Mouse (Mus musculus): ENCODE measurements at regions not wholly inside any gene's neighbourhood (a gene's known extent, or its start where the extent isn't known, plus 50 kb on each side); places are given as distances from the start of the nearest gene placed in this dataset.

DNA sequence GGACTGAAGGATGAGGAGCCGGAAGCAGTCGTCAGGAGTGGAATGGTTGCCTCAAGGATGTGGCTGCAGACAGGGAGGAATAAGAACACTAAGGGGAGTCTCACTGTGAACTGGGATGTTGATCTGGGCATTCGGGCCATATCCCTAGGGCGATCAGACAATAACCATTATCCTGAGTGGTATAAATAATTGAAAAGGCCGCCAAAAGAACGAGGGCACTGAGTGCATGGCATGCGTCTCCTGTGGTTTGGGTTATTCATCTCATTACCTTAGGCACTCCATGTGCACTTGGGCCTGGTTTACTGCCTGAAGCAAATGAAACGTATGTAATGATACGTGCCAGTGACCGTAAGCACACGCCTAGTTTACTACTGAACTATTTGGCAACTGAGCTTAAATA is 99.6 kb upstream of the Mylip start:
- H3K36me3 ChIP-seq (ENCODE audit: control insufficient read depth, insufficient read depth, low read length), result no peaks in the 10 kb centered on the region
- H3K4me3 ChIP-seq (ENCODE audit: low read depth, low read length), result no peak overlapping the region
- DNase-seq (ENCODE audit: low spot score) (no peak), ATAC-seq (ENCODE audit: low FRiP score, low TSS enrichment) (no peak)
- H3K4me1 ChIP-seq (replicated peaks; ENCODE audit: control insufficient read depth, insufficient read depth), result no peaks in the 10 kb centered on the region
- no peak overlapping the region for H3K27ac ChIP-seq (replicated peaks)
- H3K9ac ChIP-seq (ENCODE audit: low read length), result no peak overlapping the region
- 98% methylated on average over 11 of the region's 11 CpGs for WGBS
- H3K27me3 ChIP-seq (ENCODE audit: control insufficient read depth, insufficient read depth, low read length), result no peaks in the 10 kb centered on the region
- H3K9me3 ChIP-seq (ENCODE audit: control insufficient read depth, low read length), result no peaks in the 10 kb centered on the region; the same call in 1 of the 2 replicates
- TF ChIP-seq CTCF (IDR thresholded peaks at IDR 0.05; ENCODE audit: low read depth), result no peak
- no peak overlapping the region for H3K4me2 ChIP-seq (replicated peaks; ENCODE audit: low read depth)

DNA sequence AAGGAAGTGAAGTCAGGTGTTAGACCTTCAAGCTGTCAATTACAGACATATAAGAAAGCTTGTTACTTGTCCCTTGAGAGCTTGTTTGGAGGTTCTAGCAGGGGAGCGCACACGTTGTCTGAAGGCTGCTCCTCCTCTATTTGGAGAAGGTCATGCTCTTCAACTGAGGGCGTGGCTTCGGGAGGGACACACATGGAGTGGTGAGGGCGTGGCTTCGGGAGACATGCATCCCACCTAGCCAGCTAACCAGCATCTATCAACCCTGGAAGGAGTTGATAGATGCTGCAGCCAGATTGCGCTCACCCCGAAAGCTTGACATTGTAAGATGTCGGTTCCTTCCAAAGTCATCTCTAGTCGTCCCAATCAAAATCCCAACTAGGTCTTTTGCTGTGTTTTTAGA is 94.9 kb upstream of the Mylip start:
- 79% methylated on average over 10 of the region's 10 CpGs for WGBS
- Histone ChIP-seq H3K4me3 (ENCODE audit: low read depth, low read length) (no peak overlapping the region), H3K4me1 (replicated peaks; ENCODE audit: control insufficient read depth, insufficient read depth) (no peaks in the 10 kb centered on the region), H3K27ac (replicated peaks) (no peak overlapping the region), H3K36me3 (ENCODE audit: control insufficient read depth, insufficient read depth, low read length) (no peaks in the 10 kb centered on the region), H3K4me2 (replicated peaks; ENCODE audit: low read depth) (no peak overlapping the region), H3K27me3 (ENCODE audit: control insufficient read depth, insufficient read depth, low read length) (no peaks in the 10 kb centered on the region), H3K9ac (ENCODE audit: low read length) (no peak overlapping the region), H3K9me3 (ENCODE audit: control insufficient read depth, low read length) (no peaks in the 10 kb centered on the region; the same call in 1 of the 2 replicates)
- ATAC-seq (ENCODE audit: low FRiP score, low TSS enrichment), result no peak
- no peak for DNase-seq (ENCODE audit: low spot score)
- TF ChIP-seq CTCF (IDR thresholded peaks at IDR 0.05; ENCODE audit: low read depth), result no peak
- TF ChIP-seq EP300 (optimal IDR thresholded peaks at IDR 0.05), result no peak

DNA sequence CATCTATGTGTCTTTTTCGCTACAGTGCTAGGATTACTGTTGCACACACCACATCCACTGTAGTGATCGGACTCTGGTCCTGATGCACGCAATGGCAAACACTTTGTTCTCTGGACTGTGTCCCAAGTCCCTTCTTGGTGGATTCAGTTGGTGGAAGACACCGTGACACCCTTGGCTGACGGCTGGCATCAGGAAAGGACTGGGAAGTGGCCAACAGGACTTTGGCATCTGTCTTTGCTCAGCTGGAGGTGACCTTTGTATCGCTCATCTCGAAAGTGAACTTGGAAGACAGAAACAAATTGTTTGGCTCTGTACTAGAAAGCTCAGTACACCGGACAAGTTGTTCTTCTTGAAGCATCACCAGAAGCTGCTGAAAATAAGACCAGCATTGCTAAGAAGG is 88.9 kb upstream of the Mylip start:
- ATAC-seq (ENCODE audit: low FRiP score, low TSS enrichment) (no peak), DNase-seq (ENCODE audit: low spot score) (no peak)
- Histone ChIP-seq H3K9me3 (ENCODE audit: control insufficient read depth, low read length) (no peaks in the 10 kb centered on the region), H3K4me2 (replicated peaks; ENCODE audit: low read depth) (no peak overlapping the region), H3K4me3 (ENCODE audit: low read depth, low read length) (no peak overlapping the region), H3K36me3 (ENCODE audit: control insufficient read depth, insufficient read depth, low read length) (no peaks in the 10 kb centered on the region), H3K27me3 (ENCODE audit: control insufficient read depth, insufficient read depth, low read length) (no peaks in the 10 kb centered on the region), H3K4me1 (replicated peaks; ENCODE audit: control insufficient read depth, insufficient read depth) (no peaks in the 10 kb centered on the region), H3K27ac (replicated peaks) (no peak overlapping the region), H3K9ac (ENCODE audit: low read length) (no peak overlapping the region)
- TF ChIP-seq CTCF (IDR thresholded peaks at IDR 0.05; ENCODE audit: low read depth) (no peak), EP300 (optimal IDR thresholded peaks at IDR 0.05) (no peak)
- 85% methylated on average over 8 of the region's 8 CpGs for WGBS

DNA sequence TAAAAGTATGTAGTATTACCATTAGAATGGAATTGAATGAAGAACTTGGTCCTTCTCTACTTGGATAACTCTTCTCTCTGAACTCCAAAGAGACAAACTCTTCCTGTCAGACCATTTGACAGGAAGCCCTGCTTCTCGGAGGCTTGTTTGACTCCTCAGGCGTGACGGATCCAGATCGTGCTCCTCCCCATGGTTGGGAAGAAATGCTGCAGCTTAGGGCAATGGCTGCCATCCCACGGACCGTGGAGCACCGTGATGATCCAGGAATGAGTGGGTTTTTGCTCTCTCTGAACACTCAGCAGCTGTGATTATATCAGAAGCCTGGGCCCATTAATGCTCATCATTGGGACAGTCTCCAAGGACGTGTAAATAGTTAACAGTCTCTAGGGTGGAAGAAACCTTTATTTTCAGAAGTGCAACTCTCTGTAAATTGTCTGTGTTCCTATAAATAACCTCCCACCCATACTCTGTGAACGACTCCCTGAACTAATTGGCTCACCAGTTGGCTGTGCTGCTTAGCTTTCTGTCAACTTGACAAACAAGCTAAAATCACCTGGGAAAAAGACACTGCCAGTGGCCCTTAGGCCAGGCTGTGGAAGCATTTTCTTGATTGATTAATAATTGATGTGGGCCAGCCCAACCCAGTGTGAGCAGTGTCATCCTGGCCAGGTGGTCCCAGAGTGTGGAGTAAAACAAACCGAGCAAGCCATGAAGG is 88.2 kb upstream of the Mylip start:
- 80% methylated on average over 10 of the region's 10 CpGs for WGBS
- Histone ChIP-seq H3K27me3 (ENCODE audit: control insufficient read depth, insufficient read depth, low read length) (no peaks in the 10 kb centered on the region), H3K4me1 (replicated peaks; ENCODE audit: control insufficient read depth, insufficient read depth) (no peaks in the 10 kb centered on the region), H3K9ac (ENCODE audit: low read length) (no peak overlapping the region), H3K27ac (replicated peaks) (no peak overlapping the region), H3K4me3 (ENCODE audit: low read depth, low read length) (no peak overlapping the region), H3K4me2 (replicated peaks; ENCODE audit: low read depth) (no peak overlapping the region), H3K36me3 (ENCODE audit: control insufficient read depth, insufficient read depth, low read length) (no peaks in the 10 kb centered on the region), H3K9me3 (ENCODE audit: control insufficient read depth, low read length) (no peaks in the 10 kb centered on the region)
- no peak for TF ChIP-seq CTCF (IDR thresholded peaks at IDR 0.05; ENCODE audit: low read depth)
- TF ChIP-seq EP300 (optimal IDR thresholded peaks at IDR 0.05), result no peak
- DNase-seq (ENCODE audit: low spot score), result no peak
- no peak for ATAC-seq (ENCODE audit: low FRiP score, low TSS enrichment)

DNA sequence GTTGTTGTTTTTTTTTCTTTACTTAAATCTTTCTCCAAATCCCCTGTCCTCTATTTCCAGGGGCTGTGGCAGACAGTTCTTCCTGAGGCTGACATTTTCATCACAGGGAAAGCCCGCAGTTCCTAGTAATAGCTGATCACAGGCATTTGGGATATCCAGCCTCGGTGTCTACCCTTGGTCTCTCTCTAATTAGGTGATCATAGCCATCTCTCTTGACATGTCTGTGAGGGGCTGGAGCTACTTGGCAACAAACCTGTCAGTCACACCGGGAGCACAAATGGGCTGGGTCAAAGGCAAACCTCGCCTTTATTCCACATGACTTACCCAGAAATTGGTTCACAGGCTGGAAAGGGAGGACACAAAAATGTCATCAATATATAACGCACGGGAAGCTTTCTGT is 86.7 kb upstream of the Mylip start:
- ATAC-seq (ENCODE audit: low FRiP score, low TSS enrichment), result no peak

DNA sequence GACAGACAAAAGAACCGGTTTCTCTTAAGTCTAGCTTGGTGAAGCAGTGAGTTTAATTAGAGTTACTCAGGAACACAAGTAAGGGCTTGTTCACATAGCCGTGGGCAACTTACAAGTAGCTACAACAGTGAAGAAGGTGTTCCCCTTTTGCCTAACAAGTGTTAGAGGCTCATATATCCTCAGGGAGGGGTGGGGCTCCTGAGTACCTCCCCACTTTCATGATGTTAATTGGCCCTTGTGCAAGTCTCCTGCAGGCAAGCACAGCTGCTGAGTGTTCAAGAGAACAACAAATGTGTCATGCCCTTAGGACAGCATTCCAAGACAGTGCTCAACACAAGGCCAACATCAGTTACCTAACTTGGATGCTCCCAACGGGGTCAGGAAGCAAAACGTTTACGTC is 83.4 kb upstream of the Mylip start:
- TF ChIP-seq CTCF (IDR thresholded peaks at IDR 0.05; ENCODE audit: low read depth), result no peak
- no peak for TF ChIP-seq EP300 (optimal IDR thresholded peaks at IDR 0.05)
- 0 out of 2 replicates have a peak, but pooled peaks have one; percentile 26 for ATAC-seq (ENCODE audit: low FRiP score, low TSS enrichment)
- DNase-seq (ENCODE audit: low spot score), result no peak

More for the DNA sequence above, 86.7 kb upstream of the Mylip start:
- no peak for DNase-seq (ENCODE audit: low spot score)
- H3K4me2 ChIP-seq (replicated peaks; ENCODE audit: low read depth), result no peak overlapping the region
- no peaks in the 10 kb centered on the region for H3K36me3 ChIP-seq (ENCODE audit: control insufficient read depth, insufficient read depth, low read length)
- H3K4me3 ChIP-seq (ENCODE audit: low read depth, low read length), result no peak overlapping the region
- H3K27ac ChIP-seq (replicated peaks), result no peak overlapping the region
- H3K9ac ChIP-seq (ENCODE audit: low read length), result no peak overlapping the region
- TF ChIP-seq EP300 (optimal IDR thresholded peaks at IDR 0.05) (no peak), CTCF (IDR thresholded peaks at IDR 0.05; ENCODE audit: low read depth) (no peak)
- no peaks in the 10 kb centered on the region for H3K9me3 ChIP-seq (ENCODE audit: control insufficient read depth, low read length)
- H3K4me1 ChIP-seq (replicated peaks; ENCODE audit: control insufficient read depth, insufficient read depth), result no peaks in the 10 kb centered on the region
- H3K27me3 ChIP-seq (ENCODE audit: control insufficient read depth, insufficient read depth, low read length), result no peaks in the 10 kb centered on the region
- 78% methylated on average over 6 of the region's 6 CpGs for WGBS

More for the DNA sequence above, 83.4 kb upstream of the Mylip start:
- Histone ChIP-seq H3K9ac (ENCODE audit: low read length) (no peak overlapping the region), H3K27ac (replicated peaks) (no peak overlapping the region), H3K4me2 (replicated peaks; ENCODE audit: low read depth) (no peak overlapping the region), H3K4me3 (ENCODE audit: low read depth, low read length) (no peak overlapping the region), H3K36me3 (ENCODE audit: control insufficient read depth, insufficient read depth, low read length) (no peaks in the 10 kb centered on the region), H3K9me3 (ENCODE audit: control insufficient read depth, low read length) (no peaks in the 10 kb centered on the region), H3K27me3 (ENCODE audit: control insufficient read depth, insufficient read depth, low read length) (no peaks in the 10 kb centered on the region), H3K4me1 (replicated peaks; ENCODE audit: control insufficient read depth, insufficient read depth) (no peaks in the 10 kb centered on the region)
- 60% methylated on average over 5 of the region's 5 CpGs for WGBS

All from stomach, postnatal 0 days (tissue).